Mouse (Mus musculus): ENCODE results near the gene Kank4.
"Not testable (repeated sequence)": the region's sequence is repeated elsewhere in the genome, so short reads cannot be mapped to it uniquely, and the experiment has no call there.

Gene Kank4

DNA sequence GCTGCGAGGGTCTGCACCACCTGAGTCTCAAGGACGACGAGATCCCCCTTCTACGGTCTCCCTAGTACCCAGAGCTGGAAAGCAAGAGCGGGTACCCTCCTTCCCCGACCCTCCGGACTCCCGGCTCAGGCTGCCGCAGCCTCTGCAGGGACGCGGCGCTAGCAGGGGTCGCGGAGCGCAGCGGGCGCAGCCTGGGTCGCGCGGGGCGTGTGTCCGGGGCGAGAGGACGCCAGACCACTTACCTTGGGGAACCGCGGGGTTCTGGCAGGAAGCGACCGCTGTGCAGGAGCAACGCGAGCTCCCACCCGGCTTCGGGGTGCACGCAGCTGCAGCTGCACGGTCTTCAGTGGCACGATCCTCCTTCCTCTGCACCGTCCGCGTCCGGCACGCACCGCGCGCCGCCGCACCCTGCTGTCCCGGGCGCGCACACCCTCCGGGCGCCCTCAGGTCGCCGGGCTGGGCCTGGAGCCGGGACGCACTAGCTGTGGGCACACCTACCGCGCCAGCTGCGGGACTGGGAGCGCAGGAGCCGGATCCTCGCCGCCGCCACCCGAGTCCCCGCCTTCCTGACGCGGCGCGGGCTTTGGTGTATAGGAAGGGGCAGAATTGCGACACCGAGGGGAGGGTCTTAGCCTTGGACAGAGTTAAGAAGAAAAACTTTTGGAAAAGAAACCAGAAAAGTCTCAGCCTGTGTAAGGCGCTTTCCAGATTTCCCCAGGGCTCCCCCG lies at the start of gene Kank4:
Gene Kank4, minus strand, starts transcription at position 354 of the 728 bp plus-strand sequence.
- DNase-seq (ENCODE audit: low read depth), result no peak

DNA sequence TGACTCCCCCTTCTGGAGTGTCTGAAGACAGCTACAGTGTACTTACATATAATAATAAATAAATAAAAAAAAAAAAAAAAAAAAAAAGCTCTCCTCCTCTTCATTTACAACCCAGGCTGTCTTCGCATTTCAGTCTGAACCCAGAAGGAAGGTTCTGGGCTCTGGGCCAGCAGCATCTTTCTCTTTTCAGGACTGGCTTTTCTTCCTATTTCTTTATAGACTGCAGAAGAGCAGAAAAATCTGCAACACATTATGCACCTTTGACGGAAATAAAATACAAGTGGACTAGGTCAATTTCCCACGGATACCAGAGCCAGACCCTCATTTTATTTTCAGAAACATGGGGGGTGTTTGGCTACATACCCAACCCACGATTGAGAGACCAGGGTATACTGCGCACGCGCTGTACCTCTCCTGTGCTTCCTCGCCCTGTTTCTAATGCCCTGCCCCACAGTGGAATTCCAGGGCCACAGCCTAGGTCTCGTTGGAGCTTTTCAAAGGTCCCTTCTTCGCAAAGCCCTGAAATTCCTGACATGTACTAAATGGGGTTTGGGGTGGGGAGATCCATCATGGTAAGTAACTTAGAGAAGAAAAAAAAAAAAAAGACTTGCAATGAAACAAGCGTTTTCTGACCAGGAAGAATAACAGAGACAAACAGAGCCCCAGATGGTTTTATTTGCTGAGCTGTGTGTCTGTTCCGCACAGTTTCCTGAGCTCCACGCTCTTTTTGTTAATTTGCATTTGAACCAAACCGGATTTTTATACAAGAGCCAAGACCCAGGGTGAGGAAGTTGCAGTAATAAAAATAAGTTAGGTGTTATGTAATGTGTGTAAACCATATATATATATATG lies 48.3 kb upstream of the Kank4 start:
- no peak for DNase-seq (ENCODE audit: low read depth)

DNA sequence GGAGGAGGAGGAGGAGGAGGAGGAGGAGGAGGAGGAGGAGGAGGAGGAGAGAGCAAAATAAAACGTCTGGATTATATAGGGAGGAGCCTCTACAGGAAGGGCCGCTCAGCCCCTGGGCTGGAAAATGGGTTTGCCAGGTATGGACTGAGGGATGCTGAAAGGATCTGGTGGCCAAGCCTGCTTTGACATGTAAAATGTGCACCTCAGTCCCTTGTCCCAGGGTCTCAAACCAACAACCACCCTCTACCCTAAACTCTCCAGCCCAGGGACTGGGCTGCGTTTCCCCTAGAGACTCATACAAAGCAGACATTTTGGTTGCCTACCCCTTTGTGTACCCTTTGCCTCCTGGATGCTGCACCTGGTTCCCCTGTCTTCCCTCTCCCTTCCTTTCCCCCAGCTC lies 47.2 kb upstream of the Kank4 start:
- DNase-seq (ENCODE audit: low read depth), result no peak

DNA sequence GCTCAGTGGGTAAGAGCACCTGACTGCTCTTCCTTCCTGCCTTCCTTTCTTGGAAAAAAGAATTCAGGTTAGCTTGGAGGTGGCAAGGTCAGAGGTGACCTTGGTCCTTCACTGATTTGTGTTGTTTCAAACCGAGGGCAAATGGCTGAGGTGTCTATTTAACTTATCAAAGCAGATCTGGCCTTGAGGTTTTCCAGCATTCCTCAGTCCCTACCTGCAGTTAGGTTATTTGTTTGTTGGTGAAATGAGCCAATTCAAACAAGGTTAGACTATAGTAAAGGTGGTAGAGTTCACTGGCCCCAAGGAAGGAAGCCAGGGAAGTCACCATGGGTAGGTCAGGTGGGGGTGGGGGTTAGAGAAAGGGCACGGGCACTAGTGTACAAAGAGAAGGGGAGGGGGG lies 46.8 kb upstream of the Kank4 start:
- no peak for DNase-seq (ENCODE audit: low read depth)

DNA sequence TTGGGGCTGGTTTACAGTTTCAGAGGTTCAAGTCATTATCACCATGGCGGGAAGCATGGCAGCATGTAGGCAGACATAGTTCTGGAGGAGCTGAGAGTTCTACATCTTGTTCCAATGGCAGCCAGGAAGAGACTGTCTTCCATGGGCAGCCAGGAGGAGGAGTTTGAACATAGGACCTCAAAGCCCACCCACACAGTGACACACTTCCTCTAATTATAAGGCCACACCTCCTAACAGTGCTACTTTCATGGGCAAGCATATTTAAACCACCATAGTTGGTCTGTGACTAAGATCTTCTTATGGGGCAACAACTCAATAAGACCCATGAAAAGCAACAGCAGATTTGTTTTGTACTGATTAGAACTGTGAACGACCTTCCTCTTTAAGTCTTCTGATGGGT lies 46.1 kb upstream of the Kank4 start:
- no peak for DNase-seq (ENCODE audit: low read depth)

DNA sequence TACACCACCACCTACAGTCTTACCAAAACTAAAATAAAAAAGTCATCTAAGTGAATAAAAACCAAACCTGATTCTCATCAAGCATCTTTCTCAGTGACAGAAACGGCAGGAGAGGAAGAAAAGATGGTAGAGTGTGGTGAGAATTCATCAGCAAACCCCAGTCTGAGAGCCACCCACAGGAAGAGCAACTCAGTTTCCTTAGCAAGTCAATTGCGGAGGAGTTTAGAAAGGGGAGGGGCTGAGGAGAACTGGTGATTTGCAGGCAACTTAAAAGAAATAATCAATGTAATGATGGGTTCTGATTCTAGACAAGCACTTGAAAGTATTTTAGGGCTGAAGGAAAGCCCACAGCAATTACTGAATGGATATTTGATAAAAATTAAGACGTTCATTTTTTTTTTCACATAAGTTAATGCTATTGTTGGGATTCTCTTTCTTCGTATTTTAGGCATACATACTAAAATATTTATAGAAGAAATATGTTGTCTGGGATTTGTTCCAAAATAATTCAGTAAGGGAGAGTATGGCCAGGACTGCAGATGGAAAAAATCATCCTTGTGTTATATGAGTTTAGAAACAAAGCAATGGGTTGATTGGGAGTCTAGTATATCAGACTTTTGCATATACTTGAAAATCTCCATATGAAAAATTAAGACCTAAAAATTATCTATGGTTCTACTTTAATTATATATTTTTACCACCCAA lies 41.0 kb upstream of the Kank4 start:
- no peak for DNase-seq (ENCODE audit: low read depth)

DNA sequence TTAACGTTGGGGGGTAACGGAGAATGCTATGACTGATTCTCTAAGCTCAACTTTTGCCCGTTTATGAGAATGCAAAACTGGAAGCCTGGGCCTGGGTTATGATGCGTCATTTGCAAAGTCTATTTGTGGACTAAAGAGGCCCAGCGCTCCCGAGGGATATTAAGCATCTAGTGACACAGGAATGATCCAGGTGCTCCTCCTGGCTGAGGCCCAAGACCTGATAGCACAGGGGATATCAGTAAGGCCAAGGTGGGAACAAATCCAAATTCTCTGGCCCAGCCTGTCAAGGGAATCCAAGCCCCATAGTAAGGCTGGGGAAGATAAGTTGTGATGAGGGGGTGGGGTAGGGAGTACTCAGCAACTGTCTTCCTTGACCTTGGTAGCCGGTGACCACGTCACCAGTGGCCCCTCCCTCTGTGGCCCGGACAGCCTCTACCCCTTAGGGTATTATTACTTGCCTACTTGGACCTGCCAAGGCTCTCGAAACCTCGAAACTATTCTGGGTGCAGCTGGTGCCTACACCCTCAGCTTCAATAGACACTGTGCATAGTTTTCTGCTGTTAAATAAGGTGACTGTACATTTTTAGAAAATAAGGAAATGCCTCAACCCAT lies 39.8 kb upstream of the Kank4 start:
- DNase-seq (ENCODE audit: low read depth), result no peak

DNA sequence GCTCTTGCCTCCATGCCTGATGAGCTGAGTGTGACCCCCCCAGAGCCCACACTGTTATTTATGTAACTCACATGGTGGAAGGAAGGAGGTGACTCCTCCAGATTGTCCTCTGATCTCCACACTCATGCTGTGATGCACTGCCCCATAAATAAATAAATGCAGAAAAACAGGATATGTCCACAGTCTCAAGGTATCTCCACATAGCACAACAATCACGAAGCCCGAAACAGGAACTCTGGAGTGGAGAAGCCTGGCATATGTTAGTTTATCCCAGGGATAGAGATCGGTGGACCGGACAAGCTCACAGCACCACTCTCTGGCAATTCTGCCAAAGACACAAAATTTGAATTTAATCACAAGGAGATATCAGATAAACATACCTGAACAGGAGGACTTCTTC lies 36.6 kb upstream of the Kank4 start:
- DNase-seq (ENCODE audit: low read depth), result no peak

DNA sequence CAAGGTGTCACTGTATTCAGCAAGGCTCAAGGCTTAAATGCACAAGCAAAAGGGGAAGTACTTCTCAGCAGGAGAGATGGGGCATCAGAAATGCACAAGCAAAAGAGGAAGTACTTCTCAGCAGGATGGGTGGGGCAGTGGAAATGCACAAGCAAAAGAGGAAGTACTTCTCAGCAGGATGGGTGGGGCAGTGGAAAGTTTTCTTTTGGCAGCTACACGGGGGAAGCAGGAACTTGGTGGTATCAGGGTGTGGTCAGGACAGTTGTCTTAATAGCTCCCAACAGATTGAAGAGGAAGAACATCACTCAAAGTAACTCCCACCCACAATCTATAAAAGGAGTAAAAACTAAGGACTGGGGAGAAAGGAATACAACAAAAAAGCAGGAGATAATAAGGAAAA lies 33.1 kb upstream of the Kank4 start:
- DNase-seq (ENCODE audit: low read depth), result not testable (repeated sequence)

DNA sequence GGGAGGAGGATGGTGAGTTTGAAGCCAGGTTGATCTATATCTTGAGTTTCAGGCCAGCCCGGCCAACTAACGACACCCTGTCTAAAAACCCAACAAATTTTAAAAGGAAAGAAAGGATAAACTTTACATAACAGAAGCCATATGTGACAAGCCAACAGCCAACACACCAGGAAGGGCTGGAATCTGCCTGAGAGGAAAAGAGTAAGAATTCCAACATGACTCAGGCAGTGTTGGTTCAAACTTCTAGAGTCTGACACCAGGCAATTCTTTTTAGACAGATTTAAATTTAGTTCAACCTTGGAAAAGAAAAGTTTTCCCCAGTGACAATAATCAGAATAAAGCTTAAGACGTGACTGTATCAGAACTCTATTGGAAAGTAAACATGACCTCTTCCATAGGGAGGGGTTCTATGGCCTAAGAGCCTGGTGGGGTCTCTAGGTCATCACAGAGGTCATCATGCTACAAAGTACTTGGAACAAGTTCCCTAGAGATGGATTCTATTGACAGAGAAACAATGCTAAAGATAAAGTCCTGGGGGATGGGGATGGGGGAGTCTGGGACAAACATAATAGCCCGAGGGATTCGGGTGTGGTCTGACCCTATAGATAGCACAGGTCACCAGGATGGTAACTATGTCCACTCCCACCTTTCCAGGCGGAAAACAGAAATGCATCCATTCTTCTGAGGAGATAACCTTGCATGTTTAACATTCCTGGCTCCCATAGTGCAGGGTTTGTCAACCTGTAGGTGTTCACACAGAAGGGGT lies 30.0 kb upstream of the Kank4 start:
- DNase-seq (ENCODE audit: low read depth), result no peak

DNA sequence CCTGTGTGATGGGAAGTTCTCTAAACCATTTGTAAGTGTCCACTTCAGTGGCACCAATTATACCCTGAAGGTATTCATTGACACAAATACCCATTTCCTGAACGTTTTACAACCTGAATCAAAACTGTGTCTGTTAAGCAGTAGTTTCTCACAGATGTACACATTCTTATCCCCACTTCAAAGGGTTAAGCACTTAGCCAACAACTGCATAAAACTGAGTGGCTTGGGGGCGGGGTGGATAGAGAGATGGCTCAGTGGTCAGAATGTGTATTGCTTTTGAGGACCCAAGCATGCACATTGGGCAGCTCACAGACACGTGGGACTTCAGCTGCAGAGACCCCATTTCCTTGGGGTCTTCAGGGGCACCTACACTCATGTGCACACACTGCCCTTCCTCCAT lies 29.1 kb upstream of the Kank4 start:
- DNase-seq (ENCODE audit: low read depth), result no peak

DNA sequence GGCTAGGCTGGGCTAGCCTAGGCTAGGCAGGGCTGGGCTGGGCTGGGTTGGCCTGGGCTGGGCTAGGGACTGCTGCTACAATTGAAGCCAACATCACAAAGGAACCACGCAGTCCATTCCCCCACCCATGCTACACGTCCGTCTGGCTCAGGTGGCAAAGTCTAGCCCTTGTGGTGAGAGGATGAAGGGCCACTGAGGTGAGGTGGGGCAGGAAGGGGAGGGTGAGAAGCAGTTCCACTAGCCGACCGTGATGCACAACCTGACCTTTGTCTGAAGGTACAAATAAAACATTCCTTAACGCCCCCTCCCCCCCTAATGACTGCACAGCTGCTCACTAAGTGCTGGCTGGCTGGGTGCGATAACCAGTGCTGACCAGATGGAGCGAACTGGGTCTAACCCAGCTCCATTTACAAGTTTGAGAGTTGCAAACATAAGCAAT lies 28.4 kb upstream of the Kank4 start:
- DNase-seq (ENCODE audit: low read depth), result no peak

DNA sequence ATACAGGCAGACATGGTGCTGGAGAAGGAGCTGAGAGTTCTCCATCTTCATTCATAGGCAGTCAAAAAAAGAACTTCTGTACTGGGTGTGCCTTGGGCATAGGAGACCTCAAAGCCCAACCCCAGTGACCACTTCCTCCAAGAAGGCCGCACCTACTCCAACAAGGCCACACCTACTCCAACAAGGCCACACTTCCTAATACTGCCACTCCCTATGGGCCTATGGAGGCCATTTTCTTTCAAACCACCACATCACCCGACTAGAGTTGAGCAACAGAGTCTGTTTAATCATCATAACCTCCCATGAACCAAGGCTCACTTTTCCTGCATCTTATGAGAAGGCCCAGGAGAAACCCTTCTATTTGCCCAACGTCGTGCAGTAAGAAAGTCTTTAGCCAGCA lies 27.9 kb upstream of the Kank4 start:
- DNase-seq (ENCODE audit: low read depth), result no peak

DNA sequence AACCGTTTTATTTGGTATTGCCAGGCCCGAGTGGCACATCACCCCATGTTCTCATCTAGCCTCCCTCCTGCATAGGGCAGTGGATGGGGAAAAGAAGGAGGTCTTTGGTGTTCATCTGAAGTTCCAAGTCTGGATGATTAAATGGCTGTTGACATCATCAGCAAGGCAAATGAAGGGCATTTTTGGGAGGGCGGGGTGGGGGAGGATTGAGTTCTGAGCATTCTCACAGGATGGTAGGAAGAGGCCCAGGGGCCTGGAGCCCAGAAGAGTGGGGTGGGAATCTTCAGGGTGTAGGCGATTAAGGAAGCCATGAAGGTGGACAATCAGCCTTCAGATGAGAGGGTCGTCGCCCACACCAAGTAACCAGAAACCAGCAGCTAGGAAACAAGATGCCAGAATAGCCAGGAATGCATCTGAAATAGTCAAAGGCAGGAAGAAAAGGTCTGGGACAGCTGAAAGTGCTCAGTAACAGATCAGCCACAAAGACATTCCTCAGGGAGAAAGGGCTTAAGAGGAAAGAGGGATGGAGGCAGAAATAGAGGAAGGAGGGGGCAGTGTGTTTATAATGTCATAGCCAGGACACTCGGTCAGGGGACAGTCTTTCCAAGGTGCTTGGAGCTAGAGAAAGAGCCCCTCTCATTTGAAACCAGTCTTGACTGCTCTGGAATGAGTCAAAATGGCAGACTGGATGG lies 26.7 kb upstream of the Kank4 start:
- no peak for DNase-seq (ENCODE audit: low read depth)

DNA sequence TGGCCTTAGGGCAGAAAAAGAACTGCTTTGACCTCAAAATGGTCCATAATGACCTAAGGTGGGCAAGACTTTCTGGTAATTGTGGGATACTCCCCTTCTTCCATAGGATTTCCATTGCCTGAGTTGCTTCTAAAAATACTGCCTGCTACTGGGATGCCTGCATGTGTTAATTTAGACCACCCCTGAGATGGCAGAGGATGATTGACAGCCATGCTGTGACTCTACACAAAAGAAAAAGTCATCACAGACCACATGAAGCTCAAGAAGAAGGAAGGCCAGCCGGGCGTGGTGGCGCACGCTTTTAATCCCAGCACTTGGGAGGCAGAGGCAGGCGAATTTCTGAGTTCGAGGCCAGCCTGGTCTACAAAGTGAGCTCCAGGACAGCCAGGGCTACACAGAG lies 23.9 kb upstream of the Kank4 start:
- DNase-seq (ENCODE audit: low read depth), result not testable (repeated sequence)

DNA sequence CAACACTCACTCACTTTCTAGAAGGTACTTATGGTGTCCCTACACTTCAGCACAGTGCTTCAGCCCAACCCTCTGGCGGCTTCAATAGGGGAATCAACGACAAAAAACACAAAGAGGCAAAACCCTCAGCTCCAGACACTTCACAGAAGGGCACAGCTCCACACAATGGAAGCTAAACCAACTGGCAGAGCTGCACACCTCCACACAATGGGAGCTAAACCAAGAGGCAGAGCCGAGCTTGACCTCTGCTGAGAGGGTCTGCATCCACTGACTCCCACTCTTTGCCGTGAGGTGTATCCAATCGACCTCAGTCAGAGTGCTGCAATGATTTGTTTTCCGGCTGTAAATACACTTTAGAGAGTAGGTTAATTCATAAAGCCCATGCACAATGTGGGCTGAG lies 23.2 kb upstream of the Kank4 start:
- no peak for DNase-seq (ENCODE audit: low read depth)

DNA sequence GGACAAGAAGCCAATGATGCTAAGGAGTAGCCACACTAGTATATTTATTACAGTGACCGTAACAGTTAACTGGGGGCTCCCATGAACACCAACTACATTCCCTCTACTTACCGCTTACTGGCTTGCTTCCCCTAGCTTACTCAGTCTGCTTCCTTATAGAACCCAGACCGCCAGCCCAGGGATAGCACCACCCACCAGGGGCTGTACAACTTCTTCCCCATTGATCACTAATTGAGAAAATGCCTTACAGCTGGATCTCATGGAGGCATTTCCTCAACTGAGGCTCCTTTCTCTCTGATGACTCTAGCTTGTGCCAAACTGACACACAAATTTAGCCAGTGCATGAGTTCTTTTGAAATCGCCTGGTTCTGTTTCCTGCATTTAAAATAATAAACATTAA lies 21.6 kb upstream of the Kank4 start:
- no peak for DNase-seq (ENCODE audit: low read depth)

DNA sequence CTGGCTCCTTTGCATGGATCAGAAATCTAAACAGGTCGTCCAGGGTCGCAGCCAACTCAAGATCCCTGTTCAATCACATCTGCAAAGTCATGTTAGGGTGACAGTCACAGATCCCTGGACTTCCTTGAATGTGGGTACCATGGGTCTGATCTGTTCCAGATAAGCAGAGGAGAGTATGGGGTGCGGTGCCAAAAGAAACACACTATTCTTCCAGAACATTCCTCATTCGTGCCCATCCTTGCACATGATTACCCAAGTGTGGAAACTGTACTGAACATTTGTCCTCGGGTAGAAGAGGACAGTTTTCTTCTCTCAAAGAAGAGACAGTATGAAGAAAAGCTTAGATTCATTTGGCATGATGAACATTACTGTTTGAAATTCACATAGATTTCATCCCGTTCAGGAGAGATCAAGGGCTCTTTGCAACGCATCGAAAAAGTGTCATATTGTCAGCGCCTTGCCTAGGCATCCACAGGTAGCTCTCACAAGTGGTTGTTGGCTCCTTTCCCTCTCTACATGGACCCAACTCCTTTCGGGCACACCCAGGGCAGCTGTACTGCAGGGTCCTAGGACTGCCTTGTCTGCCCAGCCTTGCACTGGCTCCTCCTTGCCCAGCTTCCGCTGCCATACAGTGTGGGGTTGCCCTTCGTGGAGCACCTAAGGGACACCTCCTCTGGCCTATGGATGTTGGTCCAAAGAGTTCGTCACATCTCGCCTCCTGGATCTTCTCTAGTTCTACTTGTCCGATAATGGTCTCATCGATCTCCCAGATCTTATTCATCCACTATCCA lies 20.6 kb upstream of the Kank4 start:
- DNase-seq (ENCODE audit: low read depth), result no peak

DNA sequence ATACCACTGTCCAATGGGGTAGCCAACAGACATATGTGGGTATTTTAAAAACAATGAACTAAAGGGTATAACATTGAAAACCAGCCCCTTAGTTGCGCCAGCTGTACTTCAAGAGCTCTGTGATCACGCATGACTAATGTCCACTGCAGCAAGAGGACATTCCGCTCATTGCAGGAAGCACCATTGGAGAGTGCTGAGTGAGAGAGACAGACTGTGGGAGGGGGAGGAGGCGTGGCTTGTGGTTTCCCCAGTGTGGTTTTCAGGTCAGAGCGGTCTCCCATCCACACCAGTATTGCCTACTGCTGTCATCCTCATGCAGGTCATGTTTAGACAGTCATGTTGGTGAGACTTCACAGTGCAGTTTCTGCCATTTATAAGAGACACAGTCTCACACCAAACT lies 19.2 kb upstream of the Kank4 start:
- no peak for DNase-seq (ENCODE audit: low read depth)

DNA sequence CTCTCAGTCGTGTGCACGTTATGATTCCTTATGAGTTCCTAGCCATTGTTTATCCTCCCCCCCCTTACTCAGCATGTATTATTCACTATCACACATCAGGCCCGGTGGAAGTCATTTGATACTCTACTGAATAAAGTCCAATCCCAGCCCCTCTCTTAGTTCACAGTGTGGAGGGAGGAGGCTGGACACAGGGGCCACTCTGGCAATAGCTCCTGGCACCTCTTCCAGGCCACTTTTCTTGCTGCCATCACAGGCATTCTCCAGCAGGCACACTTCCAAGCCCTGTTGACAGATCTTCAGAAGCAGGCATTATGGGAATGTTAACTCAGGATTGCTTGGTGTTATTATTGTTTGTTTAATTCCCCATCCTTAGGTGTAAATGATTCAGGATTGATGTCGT lies 17.4 kb upstream of the Kank4 start:
- no peak for DNase-seq (ENCODE audit: low read depth)

Data from fibroblast of lung, adult 2 months (primary cell).